Mouse (Mus musculus) cerebellum, adult (tissue): ENCODE measurements around the gene Xrcc1.

Experiments
- ATAC-seq: cut with Nextera tagmentation; 2 replicates; pipeline ENCODE4 v1.9.2; 2017; ENCODE audit warnings: mild to moderate bottlenecking, moderate library complexity, mixed read lengths; ENCODE audit not compliant: insufficient number of reproducible peaks, low FRiP score, low TSS enrichment

Gene Xrcc1

DNA sequence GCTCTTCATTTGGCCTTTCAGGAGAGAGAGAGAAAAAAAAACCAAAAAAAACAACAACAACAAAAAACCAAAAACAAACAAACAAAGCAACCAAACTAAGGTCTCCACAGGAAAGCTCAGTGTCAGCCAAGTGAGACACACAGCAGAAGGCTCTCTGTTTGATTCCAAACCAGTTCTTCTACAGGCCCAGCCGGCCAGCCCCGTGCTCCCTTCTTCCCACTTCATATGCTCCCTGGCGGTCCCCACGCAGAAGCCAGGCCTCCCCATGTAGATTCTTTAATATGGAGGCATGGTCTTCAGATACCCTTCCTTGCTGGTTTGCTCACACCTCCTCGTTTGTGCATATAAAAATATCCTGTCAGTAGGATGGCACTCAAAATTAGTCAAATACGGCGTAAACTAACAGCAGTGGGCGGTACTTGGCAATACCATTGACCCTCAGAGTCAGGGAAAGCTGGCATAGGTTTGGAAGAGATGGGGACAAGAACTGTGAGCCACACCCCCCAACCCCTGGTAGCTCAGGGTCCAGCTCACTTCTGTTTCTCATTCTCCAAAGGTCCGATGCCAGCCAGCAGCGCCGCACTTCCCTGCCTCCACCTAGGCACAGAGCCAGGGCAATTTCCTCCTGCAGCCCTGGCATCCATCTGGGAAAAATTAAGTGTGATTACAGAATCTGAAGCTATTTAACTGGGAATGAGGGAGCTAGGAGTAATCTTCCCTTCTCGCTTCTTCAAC is 20.2 kb upstream of the Xrcc1 start:
- ATAC-seq: no peak

- ATAC-seq: no peak
These were observed 17.2 kb upstream of the Xrcc1 start for GRCm38 (mm10) chr7:24528861-24529260.

- ATAC-seq: no peak
These were observed 16.5 kb upstream of the Xrcc1 start for GRCm38 (mm10) chr7:24529580-24529979.

- peak; percentile 91 for ATAC-seq
These were observed 15.8 kb upstream of the Xrcc1 start, which contains the start of gene Irgq for GRCm38 (mm10) chr7:24530062-24530931. Gene Irgq (plus strand): TSS chr7:24530689.

DNA sequence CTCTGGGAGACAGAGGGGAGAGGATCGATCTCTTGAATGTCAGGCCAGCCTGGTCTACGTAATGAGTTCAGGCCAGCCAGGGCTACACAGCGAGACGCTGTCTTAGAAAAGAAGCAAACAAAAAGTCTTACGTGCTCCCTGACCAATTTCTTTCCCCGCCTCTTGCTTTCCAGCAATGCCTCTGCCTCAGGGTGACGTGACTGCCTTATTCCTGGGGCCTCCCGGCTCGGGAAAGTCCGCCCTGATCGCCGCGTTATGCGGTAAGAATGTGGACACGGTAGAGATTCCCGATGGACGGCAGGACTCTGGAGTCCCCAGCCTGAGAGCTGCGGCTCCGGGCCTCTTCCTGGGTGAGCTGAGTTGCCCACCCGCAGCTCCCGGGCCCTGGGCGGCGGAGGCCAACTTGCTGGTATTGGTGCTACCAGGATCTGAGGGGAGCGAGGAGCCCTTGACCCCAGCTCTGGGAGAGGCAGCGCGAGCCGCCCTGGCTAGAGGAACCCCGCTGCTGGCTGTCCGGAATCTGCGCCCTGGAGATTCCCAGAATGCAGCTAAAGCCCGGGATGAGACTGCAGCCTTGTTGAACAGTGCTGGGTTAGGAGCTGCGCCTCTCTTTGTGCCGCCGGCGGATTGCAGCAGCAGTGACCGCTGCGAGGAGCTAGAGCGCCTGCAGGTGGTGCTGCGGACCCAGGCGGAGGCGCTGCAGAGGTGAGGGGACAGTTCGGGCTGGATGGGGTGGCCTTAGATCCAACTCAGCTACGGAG is 14.7 kb upstream of the Xrcc1 start:
- ATAC-seq: peak; percentile 24; the same call in 1 of the 2 replicates

- ATAC-seq: no peak
These were observed 13.0 kb upstream of the Xrcc1 start for GRCm38 (mm10) chr7:24533031-24533571.

DNA sequence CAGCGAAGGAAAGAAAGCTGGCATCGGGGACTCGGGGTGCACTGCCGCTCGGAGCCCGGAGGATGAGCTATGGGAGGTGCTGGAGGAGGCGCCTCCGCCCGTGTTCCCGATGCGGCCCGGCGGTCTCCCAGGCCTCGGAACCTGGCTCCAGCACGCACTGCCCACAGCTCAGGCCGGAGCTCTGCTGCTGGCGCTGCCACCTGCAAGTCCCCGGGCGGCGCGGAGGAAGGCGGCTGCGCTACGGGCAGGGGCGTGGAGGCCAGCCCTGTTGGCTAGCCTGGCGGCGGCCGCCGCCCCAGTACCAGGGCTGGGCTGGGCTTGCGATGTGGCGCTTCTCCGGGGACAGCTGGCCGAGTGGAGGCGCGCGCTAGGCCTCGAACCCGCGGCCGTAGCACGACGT is 12.3 kb upstream of the Xrcc1 start:
- ATAC-seq: no peak

DNA sequence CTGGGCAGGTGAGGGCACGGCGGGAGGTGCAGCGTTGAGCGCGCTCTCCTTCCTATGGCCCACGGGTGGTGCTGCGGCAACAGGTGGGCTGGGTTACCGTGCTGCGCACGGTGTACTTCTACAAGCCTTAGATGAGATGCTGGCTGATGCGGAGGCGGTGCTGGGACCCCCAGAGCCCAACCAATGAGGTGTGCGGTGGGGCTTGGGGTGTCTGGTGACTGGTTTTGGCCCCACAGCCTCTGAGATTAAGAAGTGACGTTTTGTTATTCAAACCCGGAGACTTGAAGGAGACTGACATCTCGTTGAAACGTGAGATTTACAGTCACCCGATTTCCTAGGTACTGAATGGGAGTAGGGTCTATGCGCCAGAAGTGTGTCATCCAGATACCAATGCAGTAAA is 11.8 kb upstream of the Xrcc1 start:
- no peak for ATAC-seq

DNA sequence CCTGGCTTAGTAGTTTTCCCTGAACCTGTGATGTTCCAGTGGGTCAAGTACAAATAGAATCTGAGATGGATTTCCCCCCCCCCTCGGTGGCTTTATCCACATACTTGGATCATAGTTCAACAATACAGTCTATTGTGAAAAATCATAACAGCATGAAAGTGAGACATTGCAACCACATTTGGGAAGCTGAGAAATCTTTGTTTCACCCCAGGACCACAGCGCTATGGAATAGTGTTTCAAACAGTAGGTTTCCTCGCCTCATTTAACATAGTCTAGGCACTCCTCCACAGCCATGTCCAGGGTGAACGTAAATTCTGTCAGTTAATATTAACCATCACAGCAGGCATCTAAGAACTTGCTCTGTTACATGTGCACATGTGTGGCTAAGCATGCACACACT is 9.0 kb upstream of the Xrcc1 start:
- no peak for ATAC-seq

DNA sequence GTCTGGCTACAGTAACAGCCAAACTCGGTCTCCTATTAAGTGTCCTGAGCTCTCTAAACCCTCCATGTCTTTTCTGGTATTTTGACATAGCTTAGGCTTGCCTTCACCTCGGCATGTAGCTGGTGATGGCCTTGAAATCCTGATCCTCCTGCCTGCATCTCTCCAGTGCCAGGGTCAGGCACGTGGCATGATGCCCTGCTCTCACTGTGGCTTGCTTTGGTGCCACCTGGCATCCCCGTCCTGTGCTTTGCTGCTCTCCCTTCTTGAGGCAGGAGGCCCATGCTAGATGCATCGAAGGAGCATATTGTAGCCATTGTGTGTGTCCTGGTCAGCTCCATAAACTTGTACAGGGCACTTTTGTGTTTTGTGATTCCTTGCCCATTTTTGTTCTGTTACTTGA is 8.5 kb upstream of the Xrcc1 start:
- peak; percentile 80; the same call in 1 of the 2 replicates for ATAC-seq

- ATAC-seq: no peak
These were observed 7.9 kb upstream of the Xrcc1 start for GRCm38 (mm10) chr7:24538154-24538553.

- no peak for ATAC-seq
These were observed 7.4 kb upstream of the Xrcc1 start for GRCm38 (mm10) chr7:24538701-24539100.

GRCm38 (mm10) chr7:24539686-24540085 is 6.4 kb upstream of the Xrcc1 start:
- ATAC-seq: no peak

DNA sequence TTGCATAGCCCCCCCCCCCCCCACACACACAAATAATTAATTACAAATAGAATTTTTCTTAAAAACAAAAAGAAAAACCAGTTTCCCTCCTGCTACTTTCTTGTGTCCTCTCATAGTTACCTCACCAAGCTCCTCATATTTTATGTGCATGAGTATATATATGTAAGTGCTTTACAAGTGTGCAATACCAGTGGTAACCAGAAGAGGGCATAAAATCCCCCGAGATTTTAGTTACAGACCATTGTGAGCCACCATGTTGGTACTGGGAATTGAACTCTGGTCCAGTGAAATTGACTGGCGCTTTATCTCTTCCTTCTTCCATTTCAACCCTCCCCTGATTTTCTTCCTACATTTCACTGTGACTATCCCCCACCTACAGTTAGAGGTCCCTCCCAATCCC is 1.6 kb upstream of the Xrcc1 start:
- ATAC-seq: no peak

- peak; percentile 99 for ATAC-seq
These were observed 723 bp downstream of the Xrcc1 start for GRCm38 (mm10) chr7:24546634-24547389.

DNA sequence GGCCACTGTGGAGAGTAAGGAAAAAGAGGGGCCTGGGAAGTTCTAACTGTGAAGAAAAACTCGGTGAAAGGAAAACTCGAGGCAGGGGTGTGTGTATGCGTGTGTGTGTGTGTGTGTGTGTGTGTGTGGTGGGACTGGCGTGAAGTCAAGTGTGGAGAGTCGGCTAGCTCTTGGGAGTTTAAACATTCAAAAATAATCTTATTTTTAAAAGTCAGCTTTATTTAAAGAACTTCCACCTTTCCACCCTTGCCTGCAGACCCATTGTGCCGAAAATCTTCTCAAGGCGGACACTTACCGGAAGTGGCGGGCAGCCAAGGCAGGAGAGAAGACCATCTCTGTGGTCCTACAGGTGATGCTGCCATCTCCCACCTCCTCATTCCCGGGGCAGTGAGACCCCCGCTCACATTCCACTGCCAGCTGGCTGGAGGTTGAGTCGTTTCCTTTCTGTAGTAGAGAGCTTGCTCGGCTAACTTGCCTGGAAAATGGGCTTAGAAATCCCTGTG is 1.5 kb downstream of the Xrcc1 start:
- no peak for ATAC-seq

DNA sequence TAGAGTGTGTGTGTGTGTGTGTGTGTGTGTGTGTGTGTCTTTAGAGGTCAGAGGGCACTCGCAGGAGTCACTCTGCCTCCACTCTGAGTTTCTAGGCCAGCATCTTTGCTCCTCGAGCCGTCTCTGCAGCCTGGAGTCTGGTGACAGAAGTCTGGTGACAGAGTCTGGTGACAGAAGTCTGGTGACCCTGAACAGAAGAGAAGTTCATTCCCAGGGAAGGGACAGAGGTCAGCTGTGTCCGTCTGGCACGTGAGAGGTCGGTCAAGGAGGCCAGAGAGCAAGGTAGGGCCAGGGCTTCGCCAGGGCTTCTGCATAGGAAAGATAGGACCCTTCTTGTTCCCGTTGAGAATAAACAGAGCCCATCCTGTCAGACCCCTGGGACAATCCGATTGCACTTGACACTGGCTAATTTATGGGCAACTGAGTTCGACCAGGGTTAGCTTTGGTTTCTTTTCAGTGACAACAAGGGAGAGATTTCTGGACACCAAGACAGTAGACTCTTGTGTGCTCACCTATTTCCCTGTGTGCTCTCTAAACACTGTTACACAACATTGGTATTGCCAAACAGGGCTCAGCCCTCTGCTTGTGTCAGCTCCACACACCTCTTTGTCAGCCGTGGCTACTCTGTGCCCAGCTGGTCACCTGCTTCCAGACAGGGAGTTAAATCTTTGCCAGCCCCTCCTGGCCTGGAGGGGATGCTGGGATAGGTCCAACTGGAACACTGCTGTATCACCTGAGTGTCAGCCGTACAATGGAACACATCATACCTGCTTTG is 6.1 kb downstream of the Xrcc1 start:
- ATAC-seq: no peak

DNA sequence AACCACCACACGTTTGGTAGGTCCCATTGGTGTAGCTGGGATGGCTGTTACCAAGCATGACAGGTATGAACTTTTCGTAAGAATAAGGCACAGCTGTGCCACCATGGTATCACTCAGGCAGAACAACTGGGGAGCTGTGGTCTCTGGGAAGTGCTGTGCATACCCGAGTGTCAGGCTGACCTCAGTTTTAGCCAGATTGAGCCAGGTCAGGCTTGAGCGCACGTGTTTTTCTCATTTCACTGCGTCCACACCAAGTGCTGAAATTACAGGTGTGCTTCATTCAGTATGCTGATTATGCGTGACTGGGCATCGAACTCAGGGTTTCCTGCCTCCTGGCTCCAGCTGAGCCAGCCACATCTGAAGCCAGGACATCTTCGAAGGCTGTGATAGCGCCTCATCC is 9.7 kb downstream of the Xrcc1 start:
- no peak for ATAC-seq

DNA sequence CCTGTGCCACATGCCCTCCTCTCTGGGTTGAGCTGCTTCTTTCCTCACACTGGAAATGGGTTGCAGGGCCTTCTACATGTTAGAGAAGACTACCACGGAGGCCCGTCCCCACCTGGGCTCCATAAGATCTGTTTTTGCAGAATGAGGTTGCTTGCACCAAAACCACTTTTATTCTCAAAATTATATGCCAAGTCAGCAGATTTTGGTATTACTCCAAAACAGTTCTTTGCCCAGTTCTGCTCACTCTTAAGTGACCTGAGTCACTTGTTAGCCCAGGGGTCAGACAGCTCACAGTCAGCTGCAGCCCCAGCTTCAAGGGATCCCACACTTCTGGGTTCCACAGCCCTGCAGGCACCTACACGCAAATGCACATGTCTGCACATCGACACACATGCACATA is 15.4 kb downstream of the Xrcc1 start:
- ATAC-seq: no peak
